In the genomic region with DNA sequence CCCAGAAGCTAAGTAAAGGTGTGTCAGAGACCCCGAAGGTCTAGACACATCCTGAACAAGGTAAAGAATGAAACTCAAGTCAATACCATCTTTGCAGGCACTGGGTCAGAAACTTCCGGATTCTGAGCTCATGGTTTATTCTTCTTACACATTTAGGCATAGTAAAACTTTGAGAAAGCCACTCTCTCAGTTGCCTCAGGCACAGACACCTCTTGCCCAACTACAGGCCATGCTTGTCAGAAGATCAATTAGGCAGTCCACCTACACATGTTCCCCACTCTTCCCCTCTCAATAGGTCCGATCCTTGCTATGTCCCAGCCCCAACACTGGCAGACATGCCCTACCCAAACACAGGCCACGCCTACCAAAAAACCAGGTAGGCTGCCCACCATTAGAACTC, we compare ENCODE assay signal across 31 mouse cellular contexts.
"Had no signal": no experiment of that assay in that cellular context is flagged by ENCODE, and none has a peak within 500 bp of the region (broad histone marks: within the 10 kb centered on the region; RNA-seq: fewer than 3 reads in every experiment).

No protein-coding gene starts in this region.

- DNase-seq: liver; liver, embryonic 13.5 days; liver, postnatal 0 days; lung, adult 18-20 months; lung, adult 2 months; lung, embryonic 14.5 days; lung, postnatal 10 days; lung, postnatal 14 days; lung, postnatal 36 days; lung, postnatal 4 days; midbrain, embryonic 14.5 days had no signal

- H3K9ac ChIP-seq: limb, embryonic 12.5 days; limb, embryonic 13.5 days; limb, embryonic 15.5 days; liver, embryonic 12.5 days; liver, embryonic 13.5 days; liver, embryonic 14.5 days; liver, embryonic 15.5 days; liver, postnatal 0 days; lung, embryonic 14.5 days; lung, embryonic 15.5 days; midbrain, embryonic 12.5 days; midbrain, embryonic 13.5 days; midbrain, embryonic 15.5 days; neural tube, embryonic 12.5 days had no signal

- ATAC-seq: liver, embryonic 12.5 days; liver, postnatal 0 days; lung, postnatal 0 days; midbrain, embryonic 13.5 days; midbrain, embryonic 15.5 days; midbrain, embryonic 16.5 days had no signal

- H3K4me3 ChIP-seq: limb, embryonic 10.5 days; limb, embryonic 12.5 days; limb, embryonic 13.5 days; limb, embryonic 15.5 days; liver, embryonic 12.5 days; liver, embryonic 13.5 days; liver, embryonic 15.5 days; lung, embryonic 15.5 days; megakaryocyte, embryonic 14.5 days; midbrain, embryonic 10.5 days; midbrain, embryonic 12.5 days; midbrain, embryonic 13.5 days; midbrain, embryonic 15.5 days; myocyte; neural tube, embryonic 12.5 days had no signal

- H3K27ac ChIP-seq: limb, embryonic 10.5 days; limb, embryonic 12.5 days; limb, embryonic 13.5 days; limb, embryonic 15.5 days; liver, embryonic 12.5 days; liver, embryonic 13.5 days; liver, embryonic 14.5 days; liver, embryonic 15.5 days; lung, embryonic 15.5 days; macrophage; midbrain, embryonic 10.5 days; midbrain, embryonic 12.5 days; midbrain, embryonic 13.5 days; midbrain, embryonic 15.5 days; neural tube, embryonic 12.5 days had no signal

- H3K4me2 ChIP-seq: limb, embryonic 12.5 days; limb, embryonic 13.5 days; limb, embryonic 15.5 days; liver, embryonic 11.5 days; liver, embryonic 12.5 days; liver, embryonic 13.5 days; liver, embryonic 15.5 days; lung, embryonic 14.5 days; lung, embryonic 15.5 days; midbrain, embryonic 11.5 days; midbrain, embryonic 12.5 days; midbrain, embryonic 13.5 days; midbrain, embryonic 15.5 days; neural tube, embryonic 12.5 days had no signal

- H3K27me3 ChIP-seq: limb, embryonic 12.5 days; limb, embryonic 13.5 days; limb, embryonic 15.5 days; liver, embryonic 12.5 days; liver, embryonic 13.5 days; liver, embryonic 15.5 days; lung, embryonic 15.5 days; megakaryocyte, embryonic 14.5 days; midbrain, embryonic 12.5 days; midbrain, embryonic 13.5 days; midbrain, embryonic 15.5 days; neural tube, embryonic 12.5 days had no signal

- H3K9me3 ChIP-seq: limb, embryonic 10.5 days; limb, embryonic 12.5 days; limb, embryonic 13.5 days; limb, embryonic 15.5 days; liver, embryonic 12.5 days; liver, embryonic 13.5 days; liver, embryonic 15.5 days; lung, embryonic 15.5 days; megakaryocyte, embryonic 14.5 days; midbrain, embryonic 10.5 days; midbrain, embryonic 12.5 days; midbrain, embryonic 13.5 days; midbrain, embryonic 15.5 days; neural tube, embryonic 12.5 days had no signal

- H3K4me1 ChIP-seq: limb, embryonic 10.5 days; limb, embryonic 12.5 days; limb, embryonic 13.5 days; limb, embryonic 15.5 days; liver, embryonic 12.5 days; liver, embryonic 13.5 days; liver, embryonic 15.5 days; lung, embryonic 15.5 days; midbrain, embryonic 12.5 days; midbrain, embryonic 15.5 days had no signal

- H3K36me3 ChIP-seq: limb, embryonic 10.5 days; limb, embryonic 12.5 days; limb, embryonic 13.5 days; limb, embryonic 15.5 days; liver, embryonic 12.5 days; liver, embryonic 13.5 days; liver, embryonic 15.5 days; lung, embryonic 15.5 days; midbrain, embryonic 10.5 days; midbrain, embryonic 12.5 days; midbrain, embryonic 13.5 days; midbrain, embryonic 15.5 days; neural tube, embryonic 12.5 days had no signal
